Mouse (Mus musculus) gastrocnemius, adult 2 months (tissue): ENCODE measurements around the gene Ajm1. TPM values are rescaled to one million over a fixed set of nuclear protein-coding genes. Genes with fewer than 3 reads are reported as not detected.

ENCODE experiments used
- DNase-seq: peaks from one replicate; pipeline ENCODE4 v3.0.0; 2022
- H3K27ac ChIP-seq: fragments of 200-600 bp; 2 replicates; pipeline ENCODE4 v1.8.1; 2022; ENCODE audit warnings: mild to moderate bottlenecking
- H3K4me3 ChIP-seq: fragments of 200-600 bp; 2 replicates; pipeline ENCODE4 v1.8.1; 2022; ENCODE audit warnings: mild to moderate bottlenecking, moderate library complexity
- CTCF ChIP-seq: fragments of 200-600 bp; IDR thresholded peaks from 2 replicates; pipeline ENCODE4 v1.8.1; 2022; ENCODE audit warnings: antibody characterized with exemption, mild to moderate bottlenecking, moderate library complexity
- intact Hi-C: fragments of 180-260 bp; cut with DNase I; formaldehyde crosslinking; loops from one replicate; pipeline ENCODE4 v1.15.1; 2025
- total RNA-seq, 2 experiments: library from RNA; stranded (reverse); gene quantifications; 2 replicates each; pipeline ENCODE4 v1.2.3; 2021

The Ajm1 gene
- total RNA-seq, 2 experiments from 2014 or later: not detected

DNA sequence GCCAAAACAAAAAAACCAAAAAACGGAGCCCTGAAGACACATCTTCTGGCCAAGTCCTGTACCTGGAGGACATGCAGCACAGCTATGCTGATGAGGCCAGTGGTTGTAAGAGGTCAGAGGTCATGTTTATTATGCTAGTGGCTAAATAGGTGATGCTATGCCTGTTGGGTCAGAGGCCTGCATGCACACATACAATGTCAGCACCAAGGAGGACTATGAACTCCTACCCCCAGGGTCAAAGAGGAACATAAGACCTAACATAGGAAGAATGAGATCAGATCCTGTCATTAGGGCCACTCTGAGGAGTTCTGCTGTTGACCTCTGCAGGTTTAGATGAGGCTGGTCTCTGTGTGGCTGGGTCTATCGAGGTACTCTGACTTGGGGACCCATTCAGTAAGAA, 18.5 kb upstream of the Ajm1 start:
- intact Hi-C loops: no loop called here

DNA sequence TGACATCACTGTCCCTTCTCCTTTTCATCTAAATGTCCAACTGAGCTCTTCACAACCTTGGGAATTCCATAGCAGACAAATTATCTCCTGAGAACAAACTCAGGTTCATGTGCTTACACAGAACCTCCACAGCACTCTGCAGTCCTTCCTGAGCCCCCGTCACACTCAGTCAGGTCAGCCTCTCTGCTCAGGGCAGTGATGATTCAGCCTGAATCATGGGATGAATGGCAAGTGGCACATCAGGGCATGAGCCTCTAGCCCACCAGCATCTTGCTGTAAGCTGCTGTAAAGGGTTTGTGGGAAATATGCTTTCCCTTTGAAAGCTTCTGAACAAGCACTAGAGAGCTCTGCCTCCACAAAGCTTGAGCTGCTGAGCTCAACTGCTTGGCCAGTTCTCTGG, 17.2 kb upstream of the Ajm1 start:
- TF ChIP-seq CTCF: no peak
- no peak for DNase-seq
- Histone ChIP-seq H3K4me3 (no peak overlapping the region), H3K27ac (no peak overlapping the region)
- intact Hi-C loops: no loop called here

More for the DNA sequence above, 18.5 kb upstream of the Ajm1 start:
- Histone ChIP-seq H3K4me3 (no peak overlapping the region), H3K27ac (no peak overlapping the region)
- no peak for TF ChIP-seq CTCF
- DNase-seq: no peak

DNA sequence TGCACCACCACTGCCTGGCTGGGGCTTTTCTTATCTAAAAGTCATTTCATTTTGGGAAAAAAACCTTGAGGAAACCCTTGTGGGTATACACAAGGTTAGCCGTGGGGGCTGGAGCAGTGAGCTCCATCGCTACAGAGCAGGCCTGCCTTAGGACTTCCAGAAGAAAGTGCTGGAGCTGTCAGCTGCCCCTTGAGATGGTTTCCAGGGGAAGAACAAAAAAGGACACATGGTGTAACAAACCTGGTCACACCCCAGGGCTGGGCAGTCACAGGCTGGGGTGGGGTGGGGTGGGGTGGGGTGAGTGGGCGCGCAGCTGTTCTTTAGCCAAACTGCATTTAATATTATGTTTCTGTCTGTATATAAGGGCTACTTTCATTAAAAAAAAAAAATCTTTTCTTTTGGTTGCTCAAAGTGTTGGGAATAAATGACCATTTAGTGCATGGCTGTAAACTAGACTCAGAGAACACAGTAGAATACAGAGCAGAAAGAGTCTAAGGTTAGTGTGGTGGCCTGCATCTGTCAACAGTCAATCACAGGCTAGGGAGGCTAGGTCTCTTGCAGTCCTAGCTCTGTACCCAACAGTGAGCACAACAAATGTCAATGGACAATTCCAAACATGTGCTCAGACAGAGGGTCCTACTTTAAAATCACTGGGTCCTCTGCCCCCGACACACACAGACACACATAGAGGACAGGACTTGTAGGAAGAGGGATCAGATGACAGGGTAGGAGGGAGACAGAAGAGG, 15.4 kb upstream of the Ajm1 start:
- DNase-seq: no peak
- no peak for TF ChIP-seq CTCF
- H3K27ac ChIP-seq: no peak overlapping the region
- intact Hi-C loops: no loop called here
- no peak overlapping the region for H3K4me3 ChIP-seq

DNA sequence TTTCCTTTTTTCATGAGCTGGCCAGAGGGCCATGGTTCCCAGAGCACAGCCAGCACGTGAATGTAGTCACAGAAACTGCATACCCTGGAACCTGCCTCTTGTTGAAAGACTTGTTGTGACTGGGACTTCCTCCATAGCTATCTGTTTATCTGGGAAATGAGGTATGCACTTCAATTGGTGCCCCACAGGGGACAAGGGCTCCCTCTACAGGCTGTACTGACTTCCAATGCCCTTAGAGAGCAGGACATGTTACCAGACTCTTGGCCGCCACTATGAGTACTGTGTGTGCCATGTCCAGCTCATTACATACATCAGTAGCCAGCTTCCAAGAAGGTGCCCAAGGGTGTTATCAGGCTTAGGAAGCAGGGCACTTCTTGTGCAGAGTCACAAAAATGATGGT, 10.3 kb upstream of the Ajm1 start:
- peak; percentile 67 for DNase-seq
- Histone ChIP-seq H3K4me3 (no peak overlapping the region), H3K27ac (no peak overlapping the region)
- peak; percentile 67 for TF ChIP-seq CTCF
- intact Hi-C loops: no loop called here

DNA sequence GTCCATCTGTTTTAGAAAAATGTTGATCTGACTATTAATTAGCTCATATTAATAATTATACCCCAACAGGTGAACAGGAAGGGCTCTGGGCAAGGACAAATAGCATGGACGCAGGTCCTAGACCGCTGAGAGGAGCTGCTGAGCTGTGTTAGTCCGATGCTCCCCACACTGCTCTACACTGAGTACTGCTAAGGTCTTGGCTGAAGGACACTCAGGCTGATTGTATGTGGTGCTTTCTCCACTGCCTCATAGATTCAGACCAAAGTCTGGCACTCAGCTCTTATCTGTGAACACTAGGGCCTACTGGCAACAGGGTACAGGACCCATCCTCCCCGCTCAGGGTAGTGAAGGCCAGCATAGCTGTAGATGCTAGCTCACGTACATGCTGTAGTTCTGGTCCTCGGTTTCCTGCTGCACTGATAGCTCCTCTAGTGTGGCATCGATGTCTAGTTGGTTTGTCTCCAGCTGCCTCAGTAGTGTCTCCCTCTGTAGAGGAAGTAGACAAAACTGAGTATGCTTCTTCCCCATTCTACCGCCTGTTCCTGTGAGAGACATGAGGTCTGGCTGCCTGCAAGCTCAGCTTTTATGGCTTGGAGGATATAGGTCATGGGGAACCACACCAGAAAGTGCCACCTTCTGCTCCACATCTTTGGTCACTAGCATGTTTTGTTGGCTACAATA, 6.8 kb upstream of the Ajm1 start:
- no peak overlapping the region for H3K27ac ChIP-seq
- H3K4me3 ChIP-seq: no peak overlapping the region
- no peak for DNase-seq
- intact Hi-C loops: no loop called here
- no peak for TF ChIP-seq CTCF

DNA sequence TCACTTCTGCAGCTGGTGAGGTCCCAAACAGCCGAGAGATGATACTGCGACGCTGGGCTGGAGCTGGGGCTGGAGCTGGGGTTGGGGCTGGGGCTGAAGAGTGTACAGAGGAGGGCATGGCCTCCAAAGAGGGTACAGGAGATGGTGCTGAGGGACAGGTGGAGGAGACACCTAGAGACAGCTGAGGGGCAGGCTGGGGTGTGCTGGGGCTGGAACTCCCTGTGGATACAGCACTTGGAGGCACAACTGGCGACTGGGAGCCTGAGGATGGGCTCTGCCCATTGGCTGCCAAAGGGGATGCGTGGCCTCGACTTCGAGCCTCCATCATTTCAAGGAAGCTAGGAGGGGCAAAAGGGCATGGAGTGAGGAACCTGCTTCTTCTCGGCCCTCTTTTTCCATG, 5.7 kb upstream of the Ajm1 start:
- no peak overlapping the region for H3K27ac ChIP-seq
- intact Hi-C loops: no loop called here
- no peak overlapping the region for H3K4me3 ChIP-seq
- no peak for TF ChIP-seq CTCF
- DNase-seq: no peak

DNA sequence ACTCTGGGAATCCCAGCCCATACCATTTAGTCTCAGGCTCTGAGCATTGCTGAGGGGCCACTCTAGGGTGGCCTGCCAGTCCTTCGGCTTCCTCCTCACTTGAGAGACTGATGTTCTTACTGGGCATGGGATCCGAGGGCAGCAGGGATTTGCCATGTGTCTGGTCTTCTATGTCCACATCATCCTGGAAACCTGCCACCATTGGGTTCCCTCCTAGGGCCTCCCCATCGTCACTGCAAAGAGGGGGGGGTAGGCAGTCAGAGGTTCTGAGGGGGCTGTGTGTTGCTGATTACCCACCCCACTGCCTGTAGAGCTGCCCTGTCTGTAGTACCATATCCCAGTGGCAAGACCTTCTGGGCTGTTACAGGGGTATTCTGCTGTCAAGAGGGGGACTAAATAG, 4.0 kb upstream of the Ajm1 start:
- H3K27ac ChIP-seq: no peak overlapping the region
- intact Hi-C loops: no loop called here
- peak; percentile 13 for DNase-seq
- no peak for TF ChIP-seq CTCF
- H3K4me3 ChIP-seq: no peak overlapping the region

DNA sequence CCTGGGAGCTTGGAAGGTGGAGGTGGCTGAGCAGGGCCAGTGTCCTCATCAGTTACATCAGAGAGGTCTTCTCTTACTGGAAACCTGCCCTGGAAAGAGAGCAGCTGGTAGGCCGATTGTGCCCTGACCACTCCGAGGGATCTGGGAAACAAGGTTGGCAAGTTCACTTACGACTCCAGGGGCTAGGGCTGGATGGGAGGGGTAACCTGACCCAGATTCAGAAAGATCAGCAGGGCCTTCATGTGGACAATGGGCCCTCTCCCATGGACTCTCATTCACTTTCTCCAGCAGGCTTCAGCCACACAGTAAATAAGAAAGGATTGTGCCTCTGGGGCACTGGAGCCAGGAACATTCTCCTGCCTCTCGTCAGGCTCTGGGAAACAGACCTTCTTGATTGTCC, 3.3 kb upstream of the Ajm1 start:
- intact Hi-C loops: no loop called here
- no peak for TF ChIP-seq CTCF
- peak; percentile 10 for DNase-seq
- Histone ChIP-seq H3K4me3 (no peak overlapping the region), H3K27ac (no peak overlapping the region)

DNA sequence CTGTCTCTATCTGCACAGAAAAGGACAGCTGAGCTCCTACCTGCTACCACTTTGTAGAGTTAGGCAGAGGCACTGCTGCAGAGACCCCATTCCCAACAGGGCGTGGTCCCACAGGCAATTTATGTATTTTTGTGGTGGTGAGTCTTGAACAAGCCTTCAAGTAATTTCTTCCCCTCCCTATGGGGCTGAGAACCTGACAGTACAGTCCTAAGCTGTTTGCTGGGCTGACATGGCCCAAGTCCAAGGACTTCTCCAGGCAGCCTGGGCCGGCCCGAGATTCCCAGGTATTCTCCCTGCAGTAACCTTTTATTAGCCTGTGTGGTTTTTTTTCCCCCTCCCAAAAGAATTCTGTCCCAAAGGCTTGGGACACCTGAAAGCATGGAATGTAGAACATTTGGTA, 2.6 kb upstream of the Ajm1 start:
- intact Hi-C loops: no loop called here
- no peak for TF ChIP-seq CTCF
- peak; percentile 10 for DNase-seq
- no peak overlapping the region for H3K27ac ChIP-seq
- H3K4me3 ChIP-seq: no peak overlapping the region

DNA sequence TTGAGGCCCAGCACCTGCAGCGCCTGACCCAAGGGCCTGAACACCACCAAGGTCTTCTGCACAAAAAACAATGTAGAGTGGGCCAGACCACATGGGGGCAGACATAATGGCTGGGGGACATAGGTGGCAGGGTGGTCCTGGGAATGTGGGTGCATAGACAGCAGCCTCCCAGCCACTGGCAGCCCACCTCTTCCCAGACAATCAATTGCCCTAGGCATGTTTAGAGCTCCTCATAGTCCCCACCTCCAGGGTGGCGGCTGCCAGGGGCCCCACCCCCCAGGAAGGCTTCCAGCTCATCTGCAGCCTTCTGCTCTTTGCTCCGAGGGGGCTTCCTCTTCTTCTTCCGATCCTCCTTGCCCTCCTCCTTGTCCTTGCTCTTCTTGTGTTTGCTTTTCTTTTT, 2.0 kb upstream of the Ajm1 start:
- intact Hi-C loops: no loop called here
- no peak for TF ChIP-seq CTCF
- Histone ChIP-seq H3K27ac (no peak overlapping the region), H3K4me3 (no peak overlapping the region)
- DNase-seq: peak; percentile 15

DNA sequence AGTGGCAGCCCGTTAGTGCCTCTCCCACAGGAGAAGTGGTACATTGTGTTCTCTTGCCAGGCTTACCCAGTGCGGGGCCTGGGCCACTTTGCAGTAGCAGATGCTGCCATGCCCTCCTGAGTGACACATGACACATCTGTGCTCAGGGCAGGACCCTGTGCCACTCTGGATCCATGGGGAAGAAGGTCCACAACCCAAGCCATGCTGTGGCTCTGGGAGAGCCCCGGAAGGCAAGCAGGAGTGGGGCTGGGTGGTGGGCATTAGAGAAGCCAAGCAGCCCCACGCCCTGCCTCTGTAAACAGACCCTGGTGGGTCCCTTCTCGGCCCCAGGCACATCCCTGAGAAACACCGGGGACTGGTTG, 1.5 kb upstream of the Ajm1 start:
- Histone ChIP-seq H3K4me3 (no peak overlapping the region), H3K27ac (no peak overlapping the region)
- TF ChIP-seq CTCF: no peak
- intact Hi-C loops: no loop called here
- peak; percentile 22 for DNase-seq

DNA sequence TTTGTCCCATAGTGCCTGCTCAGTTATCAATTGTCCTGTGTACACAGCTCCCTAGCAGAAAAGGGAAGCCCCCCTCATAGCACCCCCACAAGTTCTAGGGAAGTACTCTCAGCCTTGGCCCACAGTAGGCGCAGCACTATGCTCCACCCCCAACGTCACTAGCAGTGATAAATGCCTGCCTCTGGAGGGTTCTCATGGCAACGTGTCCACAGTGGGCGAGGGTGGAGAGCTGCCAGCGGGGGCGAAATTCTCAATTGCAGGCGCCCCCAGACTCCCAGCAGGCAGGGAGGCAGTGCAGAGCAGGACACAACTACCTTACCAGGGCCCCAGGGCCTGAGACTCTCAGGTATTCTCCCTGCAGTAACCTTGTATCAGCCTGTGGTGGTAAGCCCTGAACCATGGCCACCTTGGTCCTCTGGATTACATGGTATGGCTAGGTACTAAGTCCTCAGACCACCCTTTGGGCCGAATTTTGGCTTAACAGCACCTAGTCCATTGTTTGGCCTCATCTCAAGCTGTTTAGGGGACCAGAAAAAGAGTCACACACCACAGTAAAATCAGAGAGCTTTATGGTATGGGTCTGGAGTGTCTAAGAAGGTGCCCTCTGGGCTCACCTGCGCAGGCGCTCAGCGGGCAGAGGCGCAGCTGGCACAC, 1.0 kb upstream of the Ajm1 start:
- Histone ChIP-seq H3K4me3 (no peak overlapping the region), H3K27ac (no peak overlapping the region)
- peak; percentile 36 for DNase-seq
- TF ChIP-seq CTCF: no peak
- intact Hi-C loops: no loop called here

DNA sequence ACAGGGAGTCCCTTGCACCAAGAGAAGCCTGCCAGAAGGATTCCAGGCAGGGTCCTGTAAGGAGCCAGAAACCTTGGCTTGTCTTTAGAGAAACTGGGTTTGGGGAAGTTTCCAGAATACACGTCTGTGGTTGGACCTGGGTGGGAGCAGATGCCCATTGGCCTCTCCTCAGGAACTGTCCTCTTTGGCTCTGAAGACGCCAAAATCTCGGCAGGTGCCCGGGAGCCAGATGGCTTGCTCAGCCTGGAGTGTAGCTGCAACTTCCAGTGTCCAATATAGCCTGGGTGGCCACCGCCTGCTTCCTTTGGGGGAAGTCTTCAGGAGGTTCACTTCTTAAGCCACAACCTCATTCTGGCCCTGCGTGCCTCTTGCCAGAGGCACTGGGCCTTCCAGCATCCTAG, 344 bp upstream of the Ajm1 start:
- peak; percentile 29 for DNase-seq
- no peak for TF ChIP-seq CTCF
- Histone ChIP-seq H3K4me3 (peak overlapping the region; percentile 66), H3K27ac (no peak overlapping the region)
- intact Hi-C loops: loop anchor here (2.0 kb wide), 1 partner anchor 71 kb away; no protein-coding TSS in a partner anchor
